Mouse (Mus musculus) right cerebral cortex, postnatal 10 days (tissue): ENCODE results near the gene Gm10197.

Source experiments
- DNase-seq, 2 experiments: peaks; one replicate each; pipeline ENCODE4 v3.0.0; 2021; ENCODE audit warnings: low spot score in 2 of 2

Gm10197 gene

GRCm38 (mm10) chr19:53359160-53360033, 12.2 kb downstream of the Gm10197 start:
- DNase-seq, result peak; percentile 76 to 78

DNA sequence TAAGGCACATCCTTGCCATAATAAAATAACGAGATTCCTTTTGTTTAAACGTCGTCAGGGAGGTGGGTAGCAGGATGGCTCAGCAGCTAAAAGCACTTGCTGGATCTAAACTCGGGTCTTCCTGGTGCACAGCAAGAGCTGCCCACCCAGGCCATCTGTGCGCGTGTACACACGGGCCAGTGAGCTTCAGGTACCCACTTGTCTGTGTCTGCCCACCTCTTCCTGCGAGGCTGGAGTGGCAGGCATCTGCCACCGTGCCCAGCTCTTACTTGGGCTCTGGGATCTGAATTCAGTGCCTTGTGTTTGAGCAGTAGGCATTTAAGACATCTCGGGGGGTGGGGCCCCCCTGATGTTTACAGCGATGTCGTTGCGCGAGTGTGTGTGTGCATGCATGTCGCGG, 16.5 kb downstream of the Gm10197 start:
- DNase-seq, result no peak

DNA sequence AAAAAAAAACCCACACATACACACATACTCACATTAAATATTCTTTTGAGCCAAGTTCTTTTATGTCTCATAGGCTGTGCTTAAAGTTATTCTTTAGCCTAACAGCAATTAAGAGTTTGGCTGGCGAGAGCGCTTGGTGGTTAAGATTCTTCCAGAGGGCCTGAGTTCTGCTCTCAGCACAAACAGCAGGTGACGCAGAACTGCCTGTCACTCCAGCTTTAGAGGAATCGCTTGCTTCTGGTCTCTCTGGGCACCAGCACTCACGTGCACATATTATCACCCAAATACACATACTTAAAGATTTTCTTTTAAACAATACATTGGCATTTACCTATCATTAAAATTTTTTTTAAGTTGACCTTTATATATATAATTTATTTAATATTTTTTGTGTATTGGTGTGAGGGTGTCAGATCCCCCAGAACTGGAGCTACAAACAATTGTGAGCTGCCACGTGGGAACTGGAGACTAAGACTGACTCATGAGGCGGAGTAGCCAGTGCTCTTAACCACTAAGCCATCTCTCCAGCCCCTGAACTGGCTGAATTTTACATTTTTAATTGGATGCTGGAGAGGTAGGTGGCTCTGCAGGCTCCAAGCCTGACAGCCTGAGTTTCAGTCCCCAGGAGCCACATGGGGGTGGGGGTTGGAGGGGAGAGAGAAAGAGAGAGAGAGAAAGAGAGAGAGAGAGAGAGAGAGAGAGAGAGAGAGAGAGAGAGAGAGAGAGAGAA, 17.1 kb downstream of the Gm10197 start:
- DNase-seq, result no peak

- no peak for DNase-seq
These were observed 17.7 kb downstream of the Gm10197 start for GRCm38 (mm10) chr19:53353864-53354263.

DNA sequence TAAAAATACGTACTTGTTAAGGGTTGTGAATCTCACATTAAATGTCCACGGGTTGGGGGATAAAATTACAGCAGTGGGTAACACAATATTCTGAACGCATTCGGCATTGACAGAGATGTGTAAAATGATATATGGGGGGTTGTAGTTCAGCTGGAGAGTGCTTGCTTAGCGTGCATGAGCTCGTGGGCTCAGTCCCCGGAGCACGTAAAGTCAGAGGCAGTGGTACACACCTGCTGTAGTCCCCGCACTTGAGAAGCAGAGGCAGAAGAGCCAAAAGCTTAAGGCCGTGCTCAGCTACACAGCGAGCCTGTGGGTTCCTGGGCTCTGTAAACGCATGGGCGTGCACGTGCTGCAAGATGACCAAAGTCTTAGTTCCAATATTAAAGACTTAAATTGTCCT, 25.8 kb downstream of the Gm10197 start:
- DNase-seq, result no peak

- no peak for DNase-seq
These were observed 27.5 kb downstream of the Gm10197 start for GRCm38 (mm10) chr19:53344062-53344461.

- no peak for DNase-seq
These were observed 28.2 kb downstream of the Gm10197 start for GRCm38 (mm10) chr19:53343174-53343881.

- DNase-seq, result no peak
These were observed 31.1 kb downstream of the Gm10197 start for GRCm38 (mm10) chr19:53340423-53340822.

GRCm38 (mm10) chr19:53335241-53335640, 36.3 kb downstream of the Gm10197 start:
- no peak for DNase-seq

- no peak for DNase-seq
These were observed 37.8 kb downstream of the Gm10197 start for GRCm38 (mm10) chr19:53333730-53334129.

DNA sequence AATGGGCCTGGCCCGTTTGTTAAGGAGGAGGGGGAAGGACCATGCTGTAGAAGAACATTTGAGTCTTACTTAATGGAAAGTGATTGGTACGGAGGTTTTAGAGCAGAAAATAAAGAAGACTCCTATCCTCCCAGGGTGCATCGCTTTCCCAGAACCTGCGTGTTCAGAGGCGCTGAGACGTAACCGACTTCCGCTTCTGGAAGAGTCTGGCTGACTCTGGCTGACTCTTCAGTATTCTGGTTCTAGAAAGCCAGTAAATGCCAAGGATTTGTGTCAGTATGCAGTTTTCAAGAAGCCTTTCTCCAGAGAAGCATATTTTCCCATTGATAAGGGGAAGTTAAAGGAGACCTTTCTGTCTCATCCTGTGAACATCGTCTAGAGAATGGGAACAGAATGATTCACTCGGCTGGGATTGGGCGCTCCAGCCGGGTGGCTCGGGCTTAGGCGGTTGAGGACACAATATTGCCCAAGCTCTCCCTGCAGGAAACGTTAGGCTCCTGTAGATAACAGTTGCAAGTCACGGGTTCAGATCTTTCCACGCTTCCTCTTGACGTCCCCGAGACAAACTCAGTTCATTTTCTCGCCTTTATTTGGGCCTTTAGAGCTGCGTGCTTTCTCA, 39.6 kb downstream of the Gm10197 start:
- DNase-seq, result no peak

DNA sequence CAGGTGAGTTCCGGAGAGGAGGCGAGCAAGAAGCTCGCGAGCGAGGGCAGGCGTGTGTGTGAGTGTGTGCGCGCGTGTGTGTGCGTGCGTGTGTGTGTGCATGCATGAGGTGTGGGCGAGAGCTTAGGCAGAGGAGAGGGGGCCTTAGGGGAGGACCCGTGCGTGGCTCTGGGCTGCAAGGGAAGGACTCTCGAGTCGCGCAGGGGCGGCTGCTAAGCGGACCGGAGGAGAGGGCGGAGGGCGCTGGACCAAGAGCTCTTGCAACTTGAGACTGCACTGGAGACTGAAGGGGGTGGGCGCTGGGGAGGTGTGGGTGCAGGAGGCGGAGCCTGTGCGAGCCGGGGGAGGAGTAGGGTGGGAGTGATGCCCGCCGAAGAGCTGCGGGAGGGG, 41.6 kb downstream of the Gm10197 start:
- DNase-seq, result peak; percentile 86 to 87

GRCm38 (mm10) chr19:53329221-53329991, 42.2 kb downstream of the Gm10197 start:
- DNase-seq, result peak; percentile 94 to 95

DNA sequence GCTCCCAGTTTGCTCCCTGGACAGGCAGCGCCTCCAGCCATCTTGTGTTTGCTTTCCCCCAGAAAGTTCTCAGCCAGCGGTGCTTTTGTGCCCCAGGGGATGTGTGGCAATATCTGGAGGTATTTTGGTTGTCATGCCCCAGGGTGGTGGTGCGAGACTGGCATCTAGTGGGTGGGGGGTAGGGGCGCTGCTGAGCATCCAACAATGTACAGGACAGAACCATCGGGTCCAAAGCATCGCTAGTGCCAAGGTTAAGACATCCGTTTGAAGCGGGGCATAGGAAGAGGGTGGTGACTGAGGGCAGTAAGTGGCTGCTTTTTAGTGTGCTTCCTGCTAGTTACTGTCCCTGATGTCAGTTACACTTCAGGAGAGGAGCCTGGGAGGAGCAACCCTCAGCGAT, 43.5 kb downstream of the Gm10197 start:
- no peak for DNase-seq

- peak; percentile 80 to 89 for DNase-seq
These were observed 45.8 kb downstream of the Gm10197 start for GRCm38 (mm10) chr19:53325578-53326295.

GRCm38 (mm10) chr19:53324866-53325265, 46.7 kb downstream of the Gm10197 start:
- DNase-seq, result no peak

GRCm38 (mm10) chr19:53322438-53323048, 49.0 kb downstream of the Gm10197 start:
- DNase-seq, result no peak
